Mouse (Mus musculus) kidney, adult 2 months (tissue): ENCODE measurements around the gene Nkpd1. TPM values are rescaled to one million over a fixed set of nuclear protein-coding genes. Genes with fewer than 3 reads are reported as not detected.
A peak's percentile ranks its signal among the peaks of the same experiment; 100 is the strongest.

Experiments used
- DNase-seq: peaks from one replicate; pipeline ENCODE4 v3.0.0; 2021
- H3K27ac ChIP-seq: fragments of 200-500 bp; 2 replicates; pipeline ENCODE4 v1.5.1; 2012; ENCODE audit warnings: low read depth, low read length, control low read depth, inconsistent platforms; ENCODE audit not compliant: insufficient read depth
- H3K27me3 ChIP-seq: fragments of 200-500 bp; replicated peaks from 2 replicates; pipeline ENCODE4 v1.6.1; 2012; ENCODE audit warnings: mild to moderate bottlenecking, moderate library complexity, low read length, inconsistent platforms; ENCODE audit not compliant: control insufficient read depth, insufficient read depth
- H3K36me3 ChIP-seq: fragments of 200-500 bp; 2 replicates; pipeline ENCODE4 v1.6.1; 2012; ENCODE audit warnings: mild to moderate bottlenecking, moderate library complexity, low read length, inconsistent platforms; ENCODE audit not compliant: control insufficient read depth, insufficient read depth
- H3K4me1 ChIP-seq: fragments of 200-500 bp; 2 replicates; pipeline ENCODE4 v1.6.1; 2011; ENCODE audit warnings: low read length; ENCODE audit not compliant: control insufficient read depth, insufficient read depth
- H3K4me3 ChIP-seq: fragments of 200-500 bp; 2 replicates; pipeline ENCODE4 v1.5.1; 2011; ENCODE audit warnings: mild to moderate bottlenecking, low read depth, low read length, control low read depth; ENCODE audit not compliant: insufficient read depth
- CTCF ChIP-seq: fragments of 200-500 bp; conservative IDR thresholded peaks from 2 replicates; pipeline ENCODE4 v1.5.1; 2011; ENCODE audit warnings: low read depth, mild to moderate bottlenecking, control low read depth, low read length, moderate library complexity, mixed read lengths; ENCODE audit not compliant: insufficient read depth, insufficient read length
- POLR2A ChIP-seq: fragments of 200-500 bp; IDR thresholded peaks from one replicate; pipeline ENCODE4 v1.6.1; 2011; ENCODE audit warnings: low read depth, low read length, control low read depth
- whole genome bisulfite sequencing: fragments of 180-500 bp; shearing (Covaris S2); methylation state at CpG from one replicate; pipeline ENCODE4 v1.1.7; 2018; 5-methylcytosine and 5-hydroxymethylcytosine counted together
- polyA plus RNA-seq: library from polyadenylated mRNA; depleted of rRNA; stranded (reverse); fragments of >200 nt; gene quantifications from 2 replicates; pipeline ENCODE4 v1.2.3, GENCODE M21; 2012; rRNA removed

Gene Nkpd1
- polyA plus RNA-seq = 0.11 and 0.16 TPM in 2 replicates

GRCm38 (mm10) chr7:19517652-19518365, at the start of gene Nkpd1:
Gene Nkpd1, plus strand, starts transcription at chr7:19517838.
- peak; percentile 42 for DNase-seq
- no peak within 1 kb of the TSS for H3K4me3 ChIP-seq
- H3K27ac ChIP-seq = no peak within 1 kb of the TSS
- no peaks in the 10 kb centered on the region for H3K36me3 ChIP-seq
- H3K27me3 ChIP-seq = no peaks in the 10 kb centered on the region
- H3K4me1 ChIP-seq = peaks cover under 1% of the 10 kb centered on the region; the same call in 1 of the 2 replicates
- 3% methylated on average over 20 of the region's 29 CpGs for WGBS
- TF ChIP-seq CTCF (peak; percentile 48), POLR2A (no peak)

- H3K36me3 ChIP-seq = no peaks in the 10 kb centered on the region
- 56% methylated on average over 12 of the region's 12 CpGs for WGBS
- no peak for TF ChIP-seq POLR2A
- TF ChIP-seq CTCF = no peak
- no peak overlapping the region for H3K4me3 ChIP-seq
- no peak for DNase-seq
- H3K27ac ChIP-seq = peak overlapping the region; percentile 49
- no peaks in the 10 kb centered on the region for H3K27me3 ChIP-seq
- no peaks in the 10 kb centered on the region for H3K4me1 ChIP-seq
Measured at GRCm38 (mm10) chr7:19468279-19468678, 49.4 kb upstream of the Nkpd1 start.

- Histone ChIP-seq H3K27ac (peak overlapping the region; percentile 1; the same call in 1 of the 2 replicates), H3K4me3 (no peak overlapping the region), H3K27me3 (no peaks in the 10 kb centered on the region), H3K36me3 (no peaks in the 10 kb centered on the region), H3K4me1 (no peaks in the 10 kb centered on the region)
- WGBS = 22% methylated on average over 23 of the region's 23 CpGs
- no peak for DNase-seq
- TF ChIP-seq CTCF (no peak), POLR2A (no peak)
Measured at GRCm38 (mm10) chr7:19469404-19469803, 48.2 kb upstream of the Nkpd1 start.

- Histone ChIP-seq H3K27ac (no peak overlapping the region), H3K4me1 (no peaks in the 10 kb centered on the region), H3K27me3 (no peaks in the 10 kb centered on the region), H3K4me3 (no peak overlapping the region), H3K36me3 (no peaks in the 10 kb centered on the region)
- TF ChIP-seq CTCF (no peak), POLR2A (no peak)
- peak; percentile 57 for DNase-seq
- WGBS = 33% methylated on average over 14 of the region's 14 CpGs
Measured at GRCm38 (mm10) chr7:19470308-19470707, 47.3 kb upstream of the Nkpd1 start.

- H3K27ac ChIP-seq = peak overlapping the region; percentile 87
- 26% methylated on average over 4 of the region's 4 CpGs for WGBS
- no peaks in the 10 kb centered on the region for H3K4me1 ChIP-seq
- peak; percentile 90 for DNase-seq
- TF ChIP-seq POLR2A = no peak
- no peak for TF ChIP-seq CTCF
- H3K27me3 ChIP-seq = no peaks in the 10 kb centered on the region
- no peaks in the 10 kb centered on the region for H3K36me3 ChIP-seq
- H3K4me3 ChIP-seq = peak overlapping the region; percentile 7; the same call in 1 of the 2 replicates
Measured at GRCm38 (mm10) chr7:19472403-19472802, 45.2 kb upstream of the Nkpd1 start.

GRCm38 (mm10) chr7:19473875-19474443, 43.7 kb upstream of the Nkpd1 start:
- no peak for TF ChIP-seq POLR2A
- no peak for TF ChIP-seq CTCF

GRCm38 (mm10) chr7:19477084-19477483, 40.6 kb upstream of the Nkpd1 start:
- Histone ChIP-seq H3K27ac (peak overlapping the region; percentile 79), H3K27me3 (no peaks in the 10 kb centered on the region), H3K4me1 (no peaks in the 10 kb centered on the region), H3K36me3 (no peaks in the 10 kb centered on the region), H3K4me3 (no peak overlapping the region)
- 63% methylated on average over 2 of the region's 2 CpGs for WGBS
- no peak for DNase-seq
- TF ChIP-seq POLR2A = no peak
- TF ChIP-seq CTCF = peak; percentile 41; the same call in 1 of the 2 replicates

More at GRCm38 (mm10) chr7:19473875-19474443, 43.7 kb upstream of the Nkpd1 start:
- WGBS = under 1% methylated on average over 88 of the region's 89 CpGs
- H3K27me3 ChIP-seq = no peaks in the 10 kb centered on the region
- no peaks in the 10 kb centered on the region for H3K4me1 ChIP-seq
- DNase-seq = peak; percentile 72
- peak overlapping the region; percentile 87 for H3K27ac ChIP-seq
- peak overlapping the region; percentile 47 for H3K4me3 ChIP-seq
- H3K36me3 ChIP-seq = no peaks in the 10 kb centered on the region
